Mouse (Mus musculus): Measurements from ENCODE around the gene Taok3.

Gene Taok3

DNA sequence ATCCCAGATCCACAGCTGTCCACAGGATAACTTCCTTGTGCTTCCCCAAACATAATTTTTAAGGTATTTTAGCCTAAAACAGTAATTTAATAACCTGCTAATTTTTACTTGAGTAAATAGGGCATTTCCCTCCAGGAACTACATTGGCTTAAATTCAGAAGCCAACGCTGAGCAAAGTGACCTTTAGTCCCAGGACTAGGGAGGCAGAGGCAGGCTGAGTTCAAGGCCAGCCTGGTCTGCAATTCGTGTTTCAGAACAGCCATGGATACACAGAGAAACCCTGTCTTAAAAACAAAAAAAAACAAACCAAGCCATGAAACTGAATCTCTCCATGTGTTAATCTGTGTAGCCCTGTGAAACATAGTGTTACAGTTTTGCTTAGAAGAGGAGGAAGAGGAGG is 3.3 kb upstream of the Taok3 start:
- in situ Hi-C loops (cut with MseI, MboI): loop anchor here (10.0 to 25.0 kb wide), 3 partner anchors 158 to 296 kb away; partner anchors contain the start of gene Ksr2 (in 1 of the 2)

GRCm38 (mm10) chr5:117117241-117117640 is 2.7 kb upstream of the Taok3 start:
- in situ Hi-C loops (cut with MseI, MboI): loop anchor here (10.0 to 25.0 kb wide), 3 partner anchors 158 to 295 kb away; partner anchors contain the start of gene Ksr2 (in 1 of the 2)

GRCm38 (mm10) chr5:117117716-117118115 is 2.2 kb upstream of the Taok3 start:
- in situ Hi-C loops (cut with MseI, MboI): loop anchor here (10.0 to 25.0 kb wide), 3 partner anchors 157 to 295 kb away; partner anchors contain the start of gene Ksr2 (in 1 of the 2)

DNA sequence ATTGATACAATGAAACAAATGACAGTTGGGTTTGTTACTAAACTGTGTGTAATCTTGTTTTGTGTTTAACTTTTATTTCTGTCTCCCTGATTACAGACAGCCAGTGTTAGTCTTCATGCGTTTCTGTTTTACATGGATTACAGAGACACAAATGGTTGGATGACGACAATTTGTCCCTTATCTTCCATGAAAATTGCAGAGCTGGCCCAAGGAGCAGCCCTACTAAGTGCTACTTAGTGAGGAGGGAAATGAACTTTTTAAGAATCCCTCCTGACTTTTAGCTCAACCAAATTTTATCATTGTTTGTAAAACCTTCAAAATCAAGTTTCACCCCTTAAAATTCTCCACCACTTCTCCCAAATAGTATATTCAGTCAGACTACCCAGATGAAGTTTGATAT is 1.7 kb upstream of the Taok3 start:
- in situ Hi-C loops (cut with MseI, MboI): loop anchor here (10.0 to 25.0 kb wide), 3 partner anchors 157 to 294 kb away; partner anchors contain the start of gene Ksr2 (in 1 of the 2)

- in situ Hi-C loops (cut with MseI, MboI): loop anchor here (10.0 to 25.0 kb wide), 3 partner anchors 156 to 293 kb away; partner anchors contain the start of gene Ksr2 (in 1 of the 2)
Observed at GRCm38 (mm10) chr5:117118850-117119249, 1.1 kb upstream of the Taok3 start.

DNA sequence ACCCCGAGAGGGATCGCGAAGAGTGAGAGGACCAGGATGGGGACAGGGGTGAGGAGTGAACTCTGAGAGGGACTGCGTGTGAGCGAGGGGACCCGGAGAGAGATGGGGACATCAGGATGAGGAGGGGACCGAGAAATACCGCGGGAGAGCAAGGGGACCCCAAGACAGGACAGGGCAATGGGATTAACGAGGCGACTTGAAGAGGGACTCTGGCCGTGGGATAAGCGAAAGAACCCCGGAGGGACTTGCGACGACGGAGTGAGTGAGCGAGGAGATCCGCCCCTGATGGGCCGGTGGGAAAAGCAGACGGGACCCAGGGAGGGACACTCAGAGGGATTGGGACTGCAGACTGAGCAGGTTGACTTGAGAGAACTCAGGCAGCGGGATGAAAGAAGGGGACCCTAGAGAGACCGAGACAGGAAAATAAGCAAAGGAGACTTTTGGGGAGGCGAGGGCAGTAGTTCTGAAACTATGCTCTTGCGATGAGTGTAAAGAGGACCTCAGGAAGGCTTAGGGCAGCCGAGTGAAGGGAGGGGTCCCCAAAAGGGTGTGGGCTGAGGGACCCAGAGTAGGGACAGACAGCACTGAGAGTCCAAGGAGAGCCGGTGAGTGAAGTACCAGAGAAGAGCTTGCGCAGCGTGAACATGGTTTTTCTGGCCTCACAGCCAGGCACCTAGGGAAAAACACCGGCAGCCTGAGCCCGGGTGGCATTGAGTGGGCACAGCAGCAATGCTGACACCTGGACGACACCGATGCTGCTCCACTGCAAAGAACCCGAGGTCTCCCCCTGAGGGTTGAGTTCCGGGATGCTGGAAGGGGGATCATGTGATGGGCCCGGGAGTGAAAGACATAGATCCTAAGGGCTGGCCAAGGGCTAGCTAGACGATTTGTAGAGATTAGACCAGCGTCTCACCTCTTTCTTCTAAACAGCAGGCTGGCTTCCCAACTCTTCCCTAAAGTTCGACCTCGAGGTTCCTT is 849 bp downstream of the Taok3 start:
- in situ Hi-C loops (cut with MseI, MboI): loop anchor here in 1 of 2 experiments (5.0 to 25.0 kb wide), 2 partner anchors 162 to 292 kb away; partner anchors contain the start of gene Ksr2

DNA sequence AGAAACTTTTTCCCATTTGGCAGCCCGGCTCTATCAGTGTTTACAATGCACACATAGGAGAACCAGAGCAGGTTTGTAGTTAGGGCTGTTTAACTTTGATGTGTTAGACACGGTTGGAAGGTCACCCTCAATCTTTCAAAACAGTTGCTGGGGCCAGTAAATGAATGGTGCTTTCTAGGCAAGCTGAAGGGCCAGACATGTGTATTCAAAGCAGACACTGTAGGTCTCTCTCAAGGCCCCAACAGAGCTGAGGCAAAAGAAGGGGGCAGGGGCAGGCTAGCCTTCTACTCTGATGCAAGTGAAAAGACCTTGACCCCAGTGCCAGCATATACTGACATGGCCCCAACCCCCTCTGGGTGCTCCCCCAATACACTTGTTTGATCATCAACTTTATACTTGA is 1.7 kb downstream of the Taok3 start:
- in situ Hi-C loops (cut with MseI, MboI): loop anchor here in 1 of 2 experiments (5.0 to 25.0 kb wide), 2 partner anchors 161 to 291 kb away; partner anchors contain the start of gene Ksr2

- in situ Hi-C loops (cut with MseI, MboI): loop anchor here in 1 of 2 experiments (5.0 to 25.0 kb wide), 2 partner anchors 159 to 289 kb away; partner anchors contain the start of gene Ksr2
Observed at GRCm38 (mm10) chr5:117123102-117123501, 3.2 kb downstream of the Taok3 start.

GRCm38 (mm10) chr5:117123840-117124239 is 3.9 kb downstream of the Taok3 start:
- in situ Hi-C loops (cut with MseI, MboI): loop anchor here in 1 of 2 experiments (5.0 to 25.0 kb wide), 2 partner anchors 158 to 288 kb away; partner anchors contain the start of gene Ksr2

DNA sequence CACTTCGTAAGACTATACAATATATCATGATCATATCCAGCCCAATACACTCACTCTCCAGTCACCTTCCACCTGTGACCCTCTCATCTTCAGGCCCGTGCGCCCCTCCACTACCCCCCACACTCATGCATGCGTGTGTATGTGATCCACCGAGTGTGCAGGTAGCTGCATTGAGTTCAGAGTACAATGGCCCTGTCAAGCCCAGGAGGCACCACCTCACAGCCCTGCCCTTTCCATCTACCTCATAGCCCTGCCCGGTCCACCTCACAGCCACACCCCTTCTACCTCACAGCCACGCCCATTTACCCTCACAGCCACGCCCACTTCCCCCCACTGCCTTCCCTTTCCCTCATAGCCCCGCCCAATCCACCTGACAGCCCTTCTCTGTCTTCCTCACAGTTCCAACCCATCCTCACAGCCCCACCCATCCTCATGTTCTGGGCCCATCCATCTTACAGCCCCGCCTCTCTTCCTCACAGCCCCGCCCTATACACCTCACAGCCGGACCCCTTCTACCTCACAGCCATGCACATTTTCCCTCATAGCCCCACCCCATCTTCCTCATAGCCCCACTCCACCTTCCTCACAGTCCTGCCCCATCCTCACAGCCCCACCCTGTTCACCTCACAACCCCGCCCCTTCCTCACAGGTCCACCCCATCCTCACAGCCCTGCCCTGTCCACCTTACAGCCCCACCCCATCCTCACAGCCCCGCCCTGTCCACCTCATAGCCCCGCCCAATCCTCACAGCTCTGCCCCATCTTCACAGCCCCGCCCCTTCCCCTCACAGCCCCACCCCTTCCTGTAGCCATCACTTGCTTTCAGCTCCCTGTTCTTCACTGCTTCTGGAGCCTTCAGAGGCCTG is 5.8 kb downstream of the Taok3 start:
- in situ Hi-C loops (cut with MseI, MboI): loop anchor here in 1 of 2 experiments (25.0 kb wide), 1 partner anchor 287 kb away; the partner anchor contains the start of gene Ksr2

- in situ Hi-C loops (cut with MseI, MboI): loop anchor here in 1 of 2 experiments (25.0 kb wide), 1 partner anchor 285 kb away; the partner anchor contains the start of gene Ksr2
Observed at GRCm38 (mm10) chr5:117127051-117127450, 7.1 kb downstream of the Taok3 start.

- in situ Hi-C loops (cut with MseI, MboI): loop anchor here in 1 of 2 experiments (25.0 kb wide), 1 partner anchor 282 kb away; the partner anchor contains the start of gene Ksr2
Observed at GRCm38 (mm10) chr5:117130726-117131125, 10.8 kb downstream of the Taok3 start.

- in situ Hi-C loops (cut with MseI, MboI): loop anchor here in 1 of 2 experiments (25.0 kb wide), 1 partner anchor 279 kb away; the partner anchor contains the start of gene Ksr2
Observed at GRCm38 (mm10) chr5:117133446-117134065, 13.6 kb downstream of the Taok3 start.

- in situ Hi-C loops (cut with MseI, MboI): loop anchor here in 1 of 2 experiments (25.0 kb wide), 1 partner anchor 278 kb away; the partner anchor contains the start of gene Ksr2
Observed at GRCm38 (mm10) chr5:117134066-117134888, 14.3 kb downstream of the Taok3 start.

DNA sequence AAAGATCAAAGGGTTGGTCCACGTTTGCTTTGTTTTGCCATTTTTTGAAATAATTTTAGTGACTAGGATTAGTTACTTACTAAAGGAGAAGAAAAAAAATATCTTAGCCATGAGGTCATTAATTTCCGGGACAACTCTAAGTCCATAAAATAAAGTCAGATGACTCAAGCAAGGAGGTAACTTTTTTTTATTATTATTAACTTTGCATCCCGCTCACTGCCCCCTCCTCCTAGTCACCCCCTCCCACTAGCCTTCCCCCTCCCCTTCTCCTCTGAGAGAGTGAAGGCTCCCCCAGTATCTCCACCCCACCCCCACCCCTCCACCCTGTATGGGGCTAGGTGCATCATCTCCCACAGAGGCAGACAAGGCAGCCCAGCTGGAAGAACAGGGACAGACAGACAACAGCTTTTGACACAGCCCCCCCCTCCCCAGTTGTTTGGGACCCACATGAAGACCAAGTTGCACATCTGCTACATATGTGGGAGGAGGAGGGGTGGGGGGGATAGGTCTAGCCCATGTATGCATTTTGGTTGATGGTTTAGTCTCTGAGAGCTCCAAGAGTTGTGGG is 15.0 kb downstream of the Taok3 start:
- in situ Hi-C loops (cut with MseI, MboI): loop anchor here in 1 of 2 experiments (25.0 kb wide), 1 partner anchor 277 kb away; the partner anchor contains the start of gene Ksr2

GRCm38 (mm10) chr5:117135869-117136268 is 15.9 kb downstream of the Taok3 start:
- in situ Hi-C loops (cut with MseI, MboI): loop anchor here in 1 of 2 experiments (25.0 kb wide), 1 partner anchor 276 kb away; the partner anchor contains the start of gene Ksr2

DNA sequence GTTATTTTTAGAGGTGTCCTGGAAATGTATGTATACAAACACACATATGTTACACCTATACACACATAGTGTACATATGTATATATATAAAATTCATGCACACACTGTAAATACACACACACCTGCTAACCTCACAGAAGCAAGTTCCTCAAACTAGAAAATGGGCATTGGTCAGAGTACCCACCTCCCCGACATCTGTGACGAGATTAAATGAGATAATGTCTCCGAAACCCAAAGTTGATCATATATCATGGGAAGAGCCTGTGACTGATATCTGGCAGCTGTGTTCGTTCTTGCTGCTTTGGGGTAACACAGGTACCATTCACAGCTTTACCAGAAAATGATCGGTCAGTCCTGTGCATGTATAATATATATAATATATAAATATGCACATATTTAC is 16.6 kb downstream of the Taok3 start:
- in situ Hi-C loops (cut with MseI, MboI): loop anchor here in 1 of 2 experiments (25.0 kb wide), 1 partner anchor 276 kb away; the partner anchor contains the start of gene Ksr2

DNA sequence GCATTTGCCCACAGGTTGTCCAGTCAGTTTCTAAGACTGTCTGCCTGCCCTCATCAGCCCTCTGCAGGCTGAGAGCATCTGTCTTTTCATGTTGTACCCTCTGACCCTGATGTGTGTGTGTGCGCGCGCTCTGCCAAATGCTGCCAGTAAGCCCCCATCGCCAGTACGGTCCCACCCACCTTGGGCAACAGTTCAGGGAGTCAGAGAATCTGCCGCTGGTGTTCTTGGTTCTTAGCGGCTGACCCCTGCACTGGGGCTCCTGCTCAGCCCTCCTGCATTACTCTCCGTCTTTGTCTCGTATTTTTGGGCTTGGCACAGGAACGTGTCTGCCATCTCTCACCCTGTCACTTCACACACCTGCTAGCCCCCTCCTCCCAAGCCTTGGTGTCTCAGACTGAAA is 17.1 kb downstream of the Taok3 start:
- in situ Hi-C loops (cut with MseI, MboI): loop anchor here in 1 of 2 experiments (25.0 kb wide), 1 partner anchor 275 kb away; the partner anchor contains the start of gene Ksr2

All from mouse trophoblast stem cell (cell line).